Mouse (Mus musculus) frontal cortex, postnatal 25 days (tissue): Measurements from ENCODE around the gene Serpina1f.
"Not testable (repeated sequence)": the region's sequence is repeated elsewhere in the genome, so short reads cannot be mapped to it uniquely, and the experiment has no call there.

Experiments
- DNase-seq, 2 experiments: peaks; one replicate each; pipeline ENCODE4 v3.0.0; 2022; ENCODE audit warnings: low spot score in 2 of 2

Gene Serpina1f

GRCm38 (mm10) chr12:103662053-103662452, 33.3 kb downstream of the Serpina1f start:
- not testable (repeated sequence) for DNase-seq

GRCm38 (mm10) chr12:103660076-103660475, 35.3 kb downstream of the Serpina1f start:
- no peak for DNase-seq

GRCm38 (mm10) chr12:103659171-103659570, 36.2 kb downstream of the Serpina1f start:
- DNase-seq = no peak

GRCm38 (mm10) chr12:103657991-103658390, 37.3 kb downstream of the Serpina1f start:
- DNase-seq = no peak

- no peak for DNase-seq
These were observed 38.3 kb downstream of the Serpina1f start, which contains the start of gene Serpina6 for GRCm38 (mm10) chr12:103656848-103657626. Serpina6 (minus strand) TSS chr12:103657212.

- no peak for DNase-seq
These were observed 39.9 kb downstream of the Serpina1f start for GRCm38 (mm10) chr12:103655123-103656044.

- DNase-seq = no peak
These were observed 41.5 kb downstream of the Serpina1f start for GRCm38 (mm10) chr12:103653836-103654235.

- no peak for DNase-seq
These were observed 49.0 kb downstream of the Serpina1f start for GRCm38 (mm10) chr12:103646314-103646713.

GRCm38 (mm10) chr12:103644601-103645000, 50.7 kb downstream of the Serpina1f start:
- no peak for DNase-seq

- no peak for DNase-seq
These were observed 51.5 kb downstream of the Serpina1f start for GRCm38 (mm10) chr12:103643818-103644217.

- peak; percentile 80 to 87 for DNase-seq
These were observed 52.0 kb downstream of the Serpina1f start for GRCm38 (mm10) chr12:103643336-103643735.
